Mouse (Mus musculus): Measurements from ENCODE around the gene Vmn2r24.

GRCm38 (mm10) chr6:123819951-123820350 is 41.3 kb downstream of the Vmn2r24 start:
- TF ChIP-seq EP300 (IDR thresholded peaks at IDR 0.05; ENCODE audit: insufficient read depth, low read depth, low read length) (no peak), CTCF (IDR thresholded peaks at IDR 0.05; ENCODE audit: low read depth, low read length) (no peak)

All from ES-Bruce4 (cell line).